Mouse (Mus musculus) ES-Bruce4 (cell line): Measurements from ENCODE around the gene Nthl1. TPM values are rescaled to one million over a fixed set of nuclear protein-coding genes. Genes with fewer than 3 reads are reported as not detected.
A peak's percentile ranks its signal among the peaks of the same experiment; 100 is the strongest.

Experiments
- H3K27ac ChIP-seq: 2 replicates; pipeline ENCODE4 v1.5.1; 2012; ENCODE audit warnings: low read length, inconsistent platforms; ENCODE audit not compliant: insufficient read depth
- H3K27me3 ChIP-seq: 2 replicates; pipeline ENCODE4 v1.6.1; 2012; ENCODE audit warnings: mild to moderate bottlenecking, low read length, inconsistent platforms; ENCODE audit not compliant: control insufficient read depth, poor library complexity, insufficient read depth, severe bottlenecking
- H3K36me3 ChIP-seq: 2 replicates; pipeline ENCODE4 v1.6.1; 2012; ENCODE audit warnings: inconsistent platforms, mild to moderate bottlenecking, low read length, moderate library complexity; ENCODE audit not compliant: control insufficient read depth, poor library complexity, insufficient read depth, severe bottlenecking
- H3K4me1 ChIP-seq: one replicate; pipeline ENCODE4 v1.8.1; 2011; ENCODE audit warnings: low read length; ENCODE audit not compliant: control insufficient read depth, insufficient read depth
- H3K4me3 ChIP-seq: 2 replicates; pipeline ENCODE4 v1.5.1; 2011; ENCODE audit warnings: low read depth, mild to moderate bottlenecking, low read length
- H3K9ac ChIP-seq: 2 replicates; pipeline ENCODE4 v1.6.1; 2012; ENCODE audit warnings: low read depth, mild to moderate bottlenecking, inconsistent platforms; ENCODE audit not compliant: poor library complexity, severe bottlenecking
- H3K9me3 ChIP-seq: replicated peaks from 2 replicates; pipeline ENCODE4 v1.6.1; 2012; ENCODE audit warnings: mild to moderate bottlenecking, low read length, inconsistent platforms; ENCODE audit not compliant: control insufficient read depth, poor library complexity, insufficient read depth, severe bottlenecking
- CTCF ChIP-seq: IDR thresholded peaks from one replicate; pipeline ENCODE4 v1.8.1; 2011; ENCODE audit warnings: low read depth, low read length
- EP300 ChIP-seq: IDR thresholded peaks from 2 replicates; pipeline ENCODE4 v1.6.1; 2011; ENCODE audit warnings: low read depth, low read length; ENCODE audit not compliant: insufficient read depth
- POLR2A ChIP-seq: IDR thresholded peaks from one replicate; pipeline ENCODE4 v1.8.1; 2011; ENCODE audit warnings: low read length; ENCODE audit not compliant: insufficient read depth
- polyA plus RNA-seq: library from polyadenylated mRNA; stranded (reverse); fragments of >200 nt; gene quantifications from 2 replicates; pipeline ENCODE4 v1.2.4, GENCODE M21; 2011; ENCODE audit warnings: low read depth; ENCODE audit not compliant: missing spikeins, insufficient read depth, insufficient read length

Gene Nthl1
- polyA plus RNA-seq, 1 experiment: 21.5 TPM

DNA sequence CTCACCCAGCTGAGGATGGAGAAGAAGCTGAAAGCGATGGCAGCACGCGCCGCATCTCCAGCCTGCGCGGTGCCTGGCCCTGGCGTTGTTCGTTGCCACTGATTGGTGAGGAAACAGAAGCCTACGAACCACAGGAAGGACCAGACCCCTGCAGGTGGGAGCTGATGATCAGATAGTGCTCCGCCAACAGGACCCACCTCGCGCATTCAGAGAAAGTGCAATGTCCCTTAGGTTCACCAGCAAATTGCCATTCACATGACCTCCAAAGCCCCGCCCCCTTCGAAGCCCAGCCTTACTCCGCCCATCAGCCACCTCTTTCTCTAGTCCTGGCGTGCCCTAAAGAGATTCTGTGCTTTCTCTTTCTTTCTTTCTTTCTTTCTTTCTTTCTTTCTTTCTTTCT is 54.0 kb downstream of the Nthl1 start:
- H3K27me3 ChIP-seq: no peaks in the 10 kb centered on the region
- no peak overlapping the region for H3K27ac ChIP-seq
- peak overlapping the region; percentile 22 for H3K9ac ChIP-seq
- H3K36me3 ChIP-seq: no peaks in the 10 kb centered on the region
- TF ChIP-seq CTCF: no peak
- TF ChIP-seq EP300: no peak
- TF ChIP-seq POLR2A: peak; percentile 67
- H3K9me3 ChIP-seq: no peaks in the 10 kb centered on the region
- peak overlapping the region; percentile 74 for H3K4me3 ChIP-seq
- no peaks in the 10 kb centered on the region for H3K4me1 ChIP-seq

DNA sequence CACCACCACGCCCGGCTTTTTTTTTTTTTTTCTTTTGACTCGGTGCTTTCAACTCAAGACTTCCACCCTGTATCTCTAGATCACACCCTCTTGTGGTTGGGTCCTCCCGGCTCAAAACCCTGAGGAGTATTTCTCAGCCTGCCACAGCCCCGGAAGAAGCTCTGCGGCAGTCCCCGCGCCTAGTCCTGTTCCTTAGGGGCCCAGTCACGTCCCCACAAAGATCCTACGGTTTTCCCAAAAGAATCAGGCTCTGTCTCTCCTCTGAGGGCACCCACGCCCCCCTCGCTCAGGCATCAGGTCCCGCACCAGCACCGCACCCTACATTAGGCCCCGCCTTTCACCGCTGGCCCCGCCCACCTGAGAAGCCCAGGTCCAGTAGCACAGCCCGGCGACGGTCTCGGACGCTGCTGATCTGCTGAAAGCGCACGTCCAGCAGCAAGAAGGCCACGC is 54.7 kb downstream of the Nthl1 start:
- Histone ChIP-seq H3K36me3 (no peaks in the 10 kb centered on the region; the same call in 1 of the 2 replicates), H3K9me3 (no peaks in the 10 kb centered on the region), H3K9ac (no peak overlapping the region), H3K27ac (no peak overlapping the region), H3K4me1 (no peaks in the 10 kb centered on the region), H3K4me3 (peak overlapping the region; percentile 40), H3K27me3 (no peaks in the 10 kb centered on the region)
- no peak for TF ChIP-seq POLR2A
- TF ChIP-seq EP300: no peak

DNA sequence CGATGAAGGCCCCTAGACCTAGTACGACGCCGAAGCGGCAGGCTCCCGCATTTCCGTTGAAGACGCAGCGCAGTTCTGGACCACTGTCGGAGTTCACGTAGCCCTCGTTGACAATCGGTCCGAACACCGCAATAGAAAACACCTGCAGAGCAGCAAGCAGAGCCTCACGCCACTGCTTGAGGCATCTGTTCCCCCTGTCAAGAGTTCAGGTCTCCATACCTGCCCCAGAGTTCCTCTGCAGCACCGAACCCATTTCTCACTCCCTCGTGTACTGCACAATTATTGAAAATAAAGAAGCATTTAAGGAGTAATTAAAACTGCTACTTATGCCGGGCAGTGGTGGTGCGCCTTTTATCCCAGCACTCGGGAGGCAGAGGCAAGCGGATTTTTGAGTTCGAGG is 55.1 kb downstream of the Nthl1 start:
- Histone ChIP-seq H3K9me3 (no peaks in the 10 kb centered on the region), H3K36me3 (peaks cover under 1% of the 10 kb centered on the region), H3K9ac (no peak overlapping the region), H3K4me3 (peak overlapping the region; percentile 40), H3K27me3 (no peaks in the 10 kb centered on the region), H3K27ac (no peak overlapping the region), H3K4me1 (no peaks in the 10 kb centered on the region)
- TF ChIP-seq POLR2A: no peak
- no peak for TF ChIP-seq EP300
- TF ChIP-seq CTCF: no peak

Other genes with a start within 250 kb of the Nthl1 start
- 323 and 334 TPM in 2 replicates for gene Rnps1, start 218.1 kb upstream of the Nthl1 start, polyA plus RNA-seq
- gene Eci1, start 206.0 kb upstream of the Nthl1 start, polyA plus RNA-seq: 46.4 and 46.7 TPM in 2 replicates
- gene Dnase1l2, start 189.6 kb upstream of the Nthl1 start, polyA plus RNA-seq: 0.42 and 0.99 TPM in 2 replicates
- gene E4f1, start 162.4 kb upstream of the Nthl1 start, polyA plus RNA-seq: 13.0 and 15.3 TPM in 2 replicates
- 15.4 and 16.4 TPM in 2 replicates for gene Pgp, start 162.3 kb upstream of the Nthl1 start, polyA plus RNA-seq
- gene Bricd5, start 158.8 kb upstream of the Nthl1 start, polyA plus RNA-seq: not detected in 2 replicates
- 20.4 and 22.8 TPM in 2 replicates for gene Mlst8, start 153.6 kb upstream of the Nthl1 start, polyA plus RNA-seq
- 1.7 and 3.3 TPM in 2 replicates for gene Caskin1, start 144.1 kb upstream of the Nthl1 start, polyA plus RNA-seq
- gene Traf7, start 104.7 kb upstream of the Nthl1 start, polyA plus RNA-seq: 145 and 168 TPM in 2 replicates
- gene Rab26, start 98.5 kb upstream of the Nthl1 start, polyA plus RNA-seq: 1.2 and 1.5 TPM in 2 replicates
- gene Pkd1, start 82.8 kb upstream of the Nthl1 start, polyA plus RNA-seq: 13.0 and 14.8 TPM in 2 replicates
- gene Tsc2, start 50 bp upstream of the Nthl1 start, polyA plus RNA-seq: 51.1 and 53.2 TPM in 2 replicates
- 10.3 and 13.5 TPM in 2 replicates for gene Slc9a3r2, start 17.6 kb downstream of the Nthl1 start, polyA plus RNA-seq
- gene Npw, start 25.8 kb downstream of the Nthl1 start, polyA plus RNA-seq: 1.6 TPM in 1 of 2 replicates, not detected in the other
- 39.0 and 42.1 TPM in 2 replicates for gene Zfp598, start 37.0 kb downstream of the Nthl1 start, polyA plus RNA-seq
- gene Syngr3, start 57.3 kb downstream of the Nthl1 start, polyA plus RNA-seq: 8.1 and 8.9 TPM in 2 replicates
- 79.6 and 84.0 TPM in 2 replicates for gene Gfer, start 63.5 kb downstream of the Nthl1 start, polyA plus RNA-seq
- gene Noxo1, start 63.6 kb downstream of the Nthl1 start, polyA plus RNA-seq: 1.2 and 2.3 TPM in 2 replicates
- 43.3 and 44.4 TPM in 2 replicates for gene Tbl3, start 75.0 kb downstream of the Nthl1 start, polyA plus RNA-seq
- gene Rnf151, start 85.4 kb downstream of the Nthl1 start, polyA plus RNA-seq: not detected in 2 replicates
- 1,670 and 1,851 TPM in 2 replicates for gene Rps2, start 85.4 kb downstream of the Nthl1 start, polyA plus RNA-seq
- 88.7 and 90.9 TPM in 2 replicates for gene Ndufb10, start 91.8 kb downstream of the Nthl1 start, polyA plus RNA-seq
- 0.65 TPM in 1 of 2 replicates, not detected in the other for gene Rpl3l, start 95.1 kb downstream of the Nthl1 start, polyA plus RNA-seq
- gene Msrb1, start 104.0 kb downstream of the Nthl1 start, polyA plus RNA-seq: 27.8 and 34.5 TPM in 2 replicates
- gene Hs3st6, start 120.3 kb downstream of the Nthl1 start, polyA plus RNA-seq: 0.72 TPM in 1 of 2 replicates, not detected in the other
- gene Meiob, start 171.6 kb downstream of the Nthl1 start, polyA plus RNA-seq: not detected in 2 replicates
- gene Hagh, start 207.5 kb downstream of the Nthl1 start, polyA plus RNA-seq: 26.9 and 30.2 TPM in 2 replicates
- 11.2 and 11.7 TPM in 2 replicates for gene Fahd1, start 217.7 kb downstream of the Nthl1 start, polyA plus RNA-seq
- gene Igfals, start 233.3 kb downstream of the Nthl1 start, polyA plus RNA-seq: 3.0 and 3.8 TPM in 2 replicates